Mouse (Mus musculus) lung, postnatal 0 days (tissue): ENCODE results near the gene Ppp1r21.

Experiments
- CTCF ChIP-seq: IDR thresholded peaks from 2 replicates; pipeline ENCODE4 v1.5.1; 2016; ENCODE audit warnings: antibody characterized with exemption, mild to moderate bottlenecking
- EP300 ChIP-seq: IDR thresholded peaks from 2 replicates; pipeline ENCODE4 v1.6.1; 2016; ENCODE audit warnings: antibody characterized with exemption, mild to moderate bottlenecking, control low read depth

GRCm38 (mm10) chr17:88582999-88583398, 53.1 kb downstream of the Ppp1r21 start:
- TF ChIP-seq CTCF: no peak
- TF ChIP-seq EP300: no peak
